Mouse (Mus musculus) adrenal gland (tissue): ENCODE results near the gene Ctnna2.

Source experiments
- intact Hi-C: fragments of 180-260 bp; cut with DNase I; formaldehyde crosslinking; loops from one replicate; pipeline ENCODE4 v1.15.1; 2025

Ctnna2 gene

GRCm38 (mm10) chr6:76979247-76979850 is 1000.1 kb downstream of the Ctnna2 start:
- intact Hi-C loops = no loop called here

GRCm38 (mm10) chr6:76977817-76978216 is 1001.7 kb downstream of the Ctnna2 start:
- intact Hi-C loops = no loop called here

- intact Hi-C loops = no loop called here
Measured at GRCm38 (mm10) chr6:76974297-76974696, 1005.2 kb downstream of the Ctnna2 start.

- intact Hi-C loops = no loop called here
Measured at GRCm38 (mm10) chr6:76964998-76965432, 1014.5 kb downstream of the Ctnna2 start.

DNA sequence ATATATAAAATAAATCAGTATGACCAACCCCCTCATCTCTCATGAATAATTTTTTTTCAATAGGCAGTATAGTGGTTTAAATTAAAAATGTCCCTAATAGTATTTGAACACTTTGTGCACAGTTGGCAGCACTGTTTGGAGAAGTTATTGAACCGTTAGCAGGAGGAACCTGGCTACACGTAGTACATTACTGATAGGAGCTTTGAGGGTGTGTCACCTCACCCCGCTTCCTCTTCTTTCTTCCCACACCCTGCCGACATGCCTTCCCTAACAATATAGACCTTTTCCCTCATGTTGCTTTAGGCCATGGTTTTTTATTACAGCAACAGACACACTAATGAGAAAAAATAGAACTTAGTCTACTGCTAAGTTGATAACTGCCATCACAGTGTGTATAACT is 1071.4 kb downstream of the Ctnna2 start:
- intact Hi-C loops = no loop called here

DNA sequence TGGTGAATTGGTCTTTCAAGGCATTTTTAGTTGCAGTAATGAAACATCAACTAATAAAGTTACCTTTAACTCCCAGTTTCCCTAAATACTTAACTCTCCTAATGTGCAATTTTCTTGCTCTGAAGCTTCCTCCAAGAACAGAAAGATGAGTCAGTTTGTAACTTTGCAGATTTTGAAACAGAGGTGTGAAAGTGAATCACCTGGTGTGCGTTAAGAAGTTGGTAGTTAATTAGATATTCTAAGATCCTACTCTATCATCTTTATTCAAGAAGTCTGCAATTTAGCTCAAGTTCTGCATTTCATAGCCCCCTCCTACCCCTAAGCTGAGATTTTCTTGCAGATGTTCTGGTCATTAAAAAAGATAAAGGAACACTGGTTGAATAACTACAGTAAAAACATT is 1082.3 kb downstream of the Ctnna2 start:
- intact Hi-C loops = no loop called here
